Mouse (Mus musculus) neural tube, embryonic 11.5 days (tissue): ENCODE measurements around the gene Pms1. TPM values are rescaled to one million over a fixed set of nuclear protein-coding genes. Genes with fewer than 3 reads are reported as not detected.

ENCODE experiments used
- ATAC-seq: fragments of 200-750 bp; cut with Nextera tagmentation; 2 replicates; pipeline ENCODE4 v1.8.0; 2017; ENCODE audit warnings: moderate number of reproducible peaks, mild to moderate bottlenecking, moderate TSS enrichment, moderate library complexity; ENCODE audit not compliant: insufficient read depth, low FRiP score, low TSS enrichment
- DNase-seq: peaks from one replicate; pipeline ENCODE4 v3.0.0-alpha.2; 2015; ENCODE audit warnings: low spot score
- H3K27ac ChIP-seq: fragments of 300-500 bp; sonication (generic); 2 replicates; pipeline ENCODE4 v1.5.1; 2014; ENCODE audit warnings: low read depth, mild to moderate bottlenecking, low read length
- H3K27me3 ChIP-seq: fragments of 300-500 bp; sonication (generic); 2 replicates; pipeline ENCODE4 v1.6.1; 2014; ENCODE audit warnings: mild to moderate bottlenecking, low read length, mixed read lengths; ENCODE audit not compliant: control insufficient read depth, insufficient read depth
- H3K36me3 ChIP-seq: fragments of 300-500 bp; sonication (generic); 2 replicates; pipeline ENCODE4 v1.6.1; 2014; ENCODE audit warnings: mild to moderate bottlenecking, low read length, moderate library complexity, mixed read lengths; ENCODE audit not compliant: control insufficient read depth, insufficient read depth
- H3K4me1 ChIP-seq: fragments of 300-500 bp; sonication (generic); 2 replicates; pipeline ENCODE4 v1.6.1; 2014; ENCODE audit warnings: low read length, mixed read lengths; ENCODE audit not compliant: control insufficient read depth, insufficient read depth
- H3K4me2 ChIP-seq: fragments of 300-500 bp; sonication (generic); 2 replicates; pipeline ENCODE4 v1.6.1; 2014; ENCODE audit warnings: low read depth, mild to moderate bottlenecking, moderate library complexity
- H3K4me3 ChIP-seq: fragments of 300-500 bp; sonication (generic); 2 replicates; pipeline ENCODE4 v1.5.1; 2014; ENCODE audit warnings: low read depth, low read length
- H3K9ac ChIP-seq: fragments of 300-500 bp; sonication (generic); 2 replicates; pipeline ENCODE4 v1.6.1; 2014; ENCODE audit warnings: mild to moderate bottlenecking, low read length
- H3K9me3 ChIP-seq: fragments of 300-500 bp; sonication (generic); 2 replicates; pipeline ENCODE4 v1.6.1; 2016; ENCODE audit warnings: low read length; ENCODE audit not compliant: control insufficient read depth
- WGBS: fragments of 180-500 bp; shearing (Covaris S2); extraction: QIAGEN DNeasy Blood & Tissue Kit; methylation state at CpG from one replicate; pipeline ENCODE4 v1.1.7; 2014; 5-methylcytosine and 5-hydroxymethylcytosine counted together
- polyA plus RNA-seq: library from polyadenylated mRNA; unstranded; fragments of >200 nt; fragmentation: Nextera tagmentation; extraction: Ambion mirVana; gene quantifications from 2 replicates; pipeline ENCODE4 v1.2.1, GENCODE M21; 2014

Gene Pms1
- polyA plus RNA-seq, 1 experiment from 2014 or later = 18.6 TPM

GRCm38 (mm10) chr1:53186301-53186700, 110.5 kb downstream of the Pms1 start:
- WGBS = 90% methylated on average over 3 of the region's 3 CpGs
- Histone ChIP-seq H3K27ac (no peak overlapping the region), H3K27me3 (no peaks in the 10 kb centered on the region), H3K4me1 (no peaks in the 10 kb centered on the region), H3K4me2 (no peak overlapping the region), H3K9ac (no peak overlapping the region), H3K4me3 (no peak overlapping the region), H3K36me3 (no peaks in the 10 kb centered on the region), H3K9me3 (no peaks in the 10 kb centered on the region)
- no peak for DNase-seq
- no peak for ATAC-seq

- no peak overlapping the region for H3K27ac ChIP-seq
- H3K27me3 ChIP-seq = no peaks in the 10 kb centered on the region
- ATAC-seq (no peak), DNase-seq (no peak)
- no peak overlapping the region for H3K4me3 ChIP-seq
- H3K9me3 ChIP-seq = no peaks in the 10 kb centered on the region
- no peak overlapping the region for H3K9ac ChIP-seq
- H3K36me3 ChIP-seq = no peaks in the 10 kb centered on the region
- H3K4me2 ChIP-seq = no peak overlapping the region
- WGBS = 78% methylated on average over 6 of the region's 6 CpGs
- H3K4me1 ChIP-seq = no peaks in the 10 kb centered on the region
Measured at GRCm38 (mm10) chr1:53157715-53158114, 139.1 kb downstream of the Pms1 start.

Other genes with a start within 250 kb of the Pms1 start
- gene Mstn, start 235.4 kb downstream of the Pms1 start, polyA plus RNA-seq = 11.2 and 13.6 TPM in 2 replicates
- gene 1700019A02Rik, start 109.4 kb downstream of the Pms1 start, polyA plus RNA-seq = not detected in 2 replicates
- 83.7 and 87.4 TPM in 2 replicates for gene Ormdl1, start 77 bp upstream of the Pms1 start, polyA plus RNA-seq
- not detected in 2 replicates for gene Gm28778, start 93 bp upstream of the Pms1 start, polyA plus RNA-seq
- 26.8 and 30.1 TPM in 2 replicates for gene Osgepl1, start 16.6 kb upstream of the Pms1 start, polyA plus RNA-seq
- gene Asdurf, start 55.6 kb upstream of the Pms1 start, polyA plus RNA-seq = 3.3 and 17.9 TPM in 2 replicates
- gene Gm28551, start 55.6 kb upstream of the Pms1 start, polyA plus RNA-seq = 0.68 and 0.96 TPM in 2 replicates
- gene Asnsd1, start 55.7 kb upstream of the Pms1 start, polyA plus RNA-seq = 96.9 and 101 TPM in 2 replicates